Mouse (Mus musculus): ENCODE data around the gene Prrx2. TPM values are rescaled to one million over a fixed set of nuclear protein-coding genes. Genes with fewer than 3 reads are reported as not detected.

Prrx2 gene
- total RNA-seq, 2 experiments from 2014 or later: 0.33 to 1.8 TPM

Other genes starting within 250 kb of the Prrx2 start
- under 1 TPM in 1 of 2 experiments, not detected in 1; 0.51 TPM for gene Cstad, start 239.9 kb upstream of the Prrx2 start, total RNA-seq (2021)
- gene 1700001O22Rik, start 31.3 kb upstream of the Prrx2 start, total RNA-seq (2021): 1 to 10 TPM; 2.1 to 2.8 TPM
- 10 to 100 TPM; 35.2 to 42.8 TPM for gene Ntmt1, start 27.1 kb upstream of the Prrx2 start, total RNA-seq (2021)
- gene Asb6, start 4.6 kb upstream of the Prrx2 start, total RNA-seq (2021): 10 to 100 TPM; 27.1 to 33.8 TPM
- gene Ptges, start 94.9 kb downstream of the Prrx2 start, total RNA-seq (2021): 10 to 100 TPM; 23.9 to 63.5 TPM
- 10 to 100 TPM; 44.9 to 56.5 TPM for gene Tor1b, start 118.0 kb downstream of the Prrx2 start, total RNA-seq (2021)
- 10 to 100 TPM; 31.4 to 32.0 TPM for gene Tor1a, start 133.0 kb downstream of the Prrx2 start, total RNA-seq (2021)
- gene BC005624, start 147.2 kb downstream of the Prrx2 start, total RNA-seq (2021): 10 to 100 TPM; 41.5 to 49.6 TPM
- 10 to 100 TPM; 23.7 to 29.7 TPM for gene Usp20, start 147.3 kb downstream of the Prrx2 start, total RNA-seq (2021)